Mouse (Mus musculus): ENCODE results near the gene Tubd1.
"Not testable (repeated sequence)": the region's sequence is repeated elsewhere in the genome, so short reads cannot be mapped to it uniquely, and the experiment has no call there.

Tubd1 gene

DNA sequence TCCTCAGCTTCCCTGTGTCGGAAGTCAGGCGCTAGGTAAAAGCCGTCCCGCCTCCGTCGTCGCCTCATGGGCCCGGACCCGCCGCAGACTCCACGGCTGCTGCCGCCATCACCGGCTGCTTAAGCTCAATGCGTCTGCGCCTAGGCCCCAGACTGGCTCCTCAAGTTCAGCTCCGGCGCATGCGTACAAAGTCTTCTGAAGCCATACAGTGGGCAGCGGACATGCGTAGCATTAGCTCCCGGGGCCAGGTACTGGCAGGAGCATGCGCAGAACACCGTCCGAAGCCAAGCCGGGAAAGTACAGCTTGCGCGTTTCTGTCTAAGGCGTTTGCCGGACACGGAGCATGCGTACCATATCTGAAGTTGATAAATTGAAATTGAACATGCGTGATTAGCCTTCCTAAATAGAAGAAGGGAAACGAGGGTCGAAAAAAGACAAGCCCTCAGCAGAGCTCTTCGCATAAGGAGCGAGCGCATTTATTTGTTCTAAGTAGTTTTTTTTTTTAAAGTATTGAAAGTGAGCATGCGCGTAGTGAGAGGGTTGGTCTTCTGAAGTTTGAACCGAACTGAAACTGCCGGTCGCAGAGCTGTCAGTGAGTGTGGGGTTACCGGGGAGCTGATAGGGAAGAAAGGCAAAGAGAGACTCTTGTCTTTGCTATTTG lies at the start of gene Tubd1, which contains the start of gene Rps6kb1:
Gene Tubd1 (plus strand): TSS at position 353 of the 661 bp plus-strand sequence.
Gene Rps6kb1 (minus strand): TSS at position 167 of the 661 bp plus-strand sequence.
- peak; percentile 93 to 97 for DNase-seq

DNA sequence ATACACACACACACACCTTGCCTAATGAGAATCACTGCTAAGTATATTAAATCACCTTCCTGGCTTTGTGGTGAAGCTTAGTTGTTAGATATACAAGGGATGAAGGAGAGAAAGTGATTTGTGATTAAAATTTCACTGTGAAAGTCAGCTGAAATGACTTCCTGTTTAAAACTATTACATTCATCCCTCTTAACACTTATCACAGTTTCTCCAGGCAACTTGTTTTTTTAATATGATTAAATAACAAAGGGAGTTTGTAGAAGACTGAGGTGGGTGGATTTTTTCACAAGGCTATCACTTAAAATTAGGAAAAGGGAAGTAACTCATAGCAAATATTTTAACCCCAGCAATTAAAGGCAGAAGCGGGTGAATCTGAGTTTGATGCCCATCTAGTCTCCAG lies 47.4 kb upstream of the Tubd1 start:
- no peak for DNase-seq

DNA sequence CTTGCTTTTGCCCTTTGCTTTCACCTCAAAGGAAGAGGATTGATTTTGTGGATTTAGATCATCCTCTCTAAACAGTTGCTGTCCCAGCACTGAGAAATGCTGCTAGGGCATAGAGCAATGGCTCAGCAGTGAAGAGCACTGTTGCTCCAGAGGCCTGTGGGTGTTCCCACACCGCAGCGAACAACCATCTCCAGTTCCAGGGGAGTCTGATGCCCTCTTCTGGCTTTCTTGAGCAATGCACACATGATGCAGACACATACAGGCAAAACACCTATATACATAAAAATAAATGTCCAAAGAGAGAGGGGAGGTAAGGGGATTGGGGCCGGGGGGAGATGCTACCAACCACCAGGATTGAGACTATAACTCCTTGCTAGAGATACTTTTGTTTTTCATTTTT lies 46.9 kb upstream of the Tubd1 start:
- DNase-seq = no peak

DNA sequence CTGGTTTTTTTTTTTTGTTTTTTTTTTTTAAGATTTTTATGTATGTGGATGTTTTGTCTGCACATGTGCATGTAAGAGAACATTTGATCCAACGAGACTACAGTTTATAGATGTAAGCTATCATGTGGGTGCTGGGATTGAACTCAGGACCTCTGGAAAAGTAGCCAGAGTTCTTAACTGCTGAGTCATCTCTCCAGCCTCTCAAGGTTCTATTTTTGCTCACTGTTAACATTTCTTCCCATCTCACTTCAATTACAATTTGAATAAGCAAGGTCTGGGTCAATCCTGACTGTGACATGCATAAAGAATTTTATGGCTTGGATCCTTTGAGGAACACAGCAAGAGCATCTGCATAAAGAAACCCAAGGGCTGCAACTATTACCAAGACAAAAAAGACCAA lies 44.0 kb upstream of the Tubd1 start:
- DNase-seq = no peak

DNA sequence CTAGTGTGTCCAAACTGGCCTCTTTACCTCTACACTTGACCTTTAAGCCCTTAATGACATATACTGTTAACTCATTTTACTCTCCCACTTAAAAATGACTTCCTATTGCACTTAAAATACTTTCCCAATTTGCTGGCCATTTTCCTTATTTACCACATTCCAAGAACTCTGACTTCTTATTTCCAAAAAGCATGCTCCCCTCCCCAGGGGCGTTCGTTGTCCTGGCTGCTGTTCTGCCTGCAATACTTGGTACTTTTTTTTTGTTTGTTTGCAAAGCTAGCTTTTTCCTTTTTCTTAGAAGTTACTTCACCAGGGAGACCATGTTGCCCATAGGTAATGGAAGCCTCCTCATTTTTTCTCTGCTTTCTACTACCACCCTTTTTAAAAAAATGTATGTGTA lies 41.7 kb upstream of the Tubd1 start:
- DNase-seq = no peak

DNA sequence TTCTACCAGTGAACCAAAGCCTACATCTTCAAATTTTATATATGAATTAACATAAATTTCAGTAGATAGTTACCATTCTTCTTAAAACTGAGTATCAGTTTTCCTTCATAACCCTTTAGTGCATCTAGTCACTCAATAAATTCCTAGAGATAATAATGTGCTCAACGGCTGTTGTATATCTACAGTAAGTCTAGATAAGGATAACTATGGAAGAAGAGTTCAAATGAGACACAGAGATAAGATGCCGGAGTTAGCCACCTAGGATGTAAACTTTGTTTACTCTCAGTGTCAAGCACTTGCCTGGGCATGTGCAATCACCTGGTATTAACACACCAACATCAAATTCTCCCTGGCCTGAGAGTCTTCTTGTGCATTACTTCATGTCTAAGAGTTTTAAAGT lies 37.5 kb upstream of the Tubd1 start:
- no peak for DNase-seq

DNA sequence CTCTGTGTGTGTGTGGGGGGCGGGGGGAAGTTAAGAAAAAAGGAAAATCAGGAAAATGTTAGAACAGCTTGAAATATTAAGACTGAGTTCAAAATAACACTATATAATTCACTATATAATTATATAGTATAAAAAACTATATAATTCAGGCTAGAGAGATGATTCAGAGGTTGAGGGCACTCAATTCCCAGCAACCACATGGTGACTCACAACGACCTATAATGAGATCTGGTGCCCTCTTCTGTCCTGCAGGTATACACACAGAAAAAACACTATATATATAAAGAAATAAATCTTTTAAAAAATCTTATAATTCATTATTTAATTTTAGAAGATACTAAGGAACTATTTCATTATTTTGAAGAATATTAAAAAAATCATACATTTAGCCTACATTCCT lies 36.8 kb upstream of the Tubd1 start:
- DNase-seq = no peak

DNA sequence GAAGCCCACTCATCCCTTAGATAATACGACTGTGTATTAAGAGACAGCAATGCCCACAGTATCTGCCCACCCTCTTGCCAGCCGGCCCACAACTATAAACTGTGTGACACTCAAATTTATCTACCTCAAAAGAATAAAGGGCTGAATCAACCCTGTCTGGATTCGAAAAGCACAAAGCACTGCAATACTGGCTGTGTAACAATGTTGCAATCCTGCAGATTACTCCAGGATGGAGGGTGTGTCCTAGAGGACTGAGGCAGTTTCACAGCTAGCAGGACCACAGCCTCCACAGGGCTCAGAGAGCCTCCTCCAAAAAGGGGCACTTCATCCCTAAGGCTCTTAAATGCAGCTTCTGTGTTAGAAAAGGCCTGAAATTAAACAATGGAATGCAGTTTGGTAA lies 28.2 kb upstream of the Tubd1 start:
- DNase-seq = no peak

DNA sequence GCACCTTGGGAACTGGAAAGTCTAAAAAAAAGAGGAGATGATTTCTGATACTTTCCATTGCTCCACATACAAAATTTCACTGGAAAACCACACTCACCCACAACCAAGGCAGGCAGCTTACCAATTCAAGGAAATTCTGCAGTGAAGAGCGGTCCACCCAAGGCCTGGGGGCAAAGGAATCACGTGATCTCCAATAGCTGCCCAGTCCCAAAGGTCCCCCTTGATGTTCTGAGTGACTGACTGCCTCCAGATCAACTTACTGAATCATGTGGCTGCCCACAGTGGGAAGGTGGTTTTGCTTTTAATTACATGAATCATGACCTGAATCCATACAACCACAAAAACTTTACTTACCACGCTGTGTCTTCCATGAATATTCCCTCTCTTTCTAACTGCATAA lies 27.6 kb upstream of the Tubd1 start:
- no peak for DNase-seq

DNA sequence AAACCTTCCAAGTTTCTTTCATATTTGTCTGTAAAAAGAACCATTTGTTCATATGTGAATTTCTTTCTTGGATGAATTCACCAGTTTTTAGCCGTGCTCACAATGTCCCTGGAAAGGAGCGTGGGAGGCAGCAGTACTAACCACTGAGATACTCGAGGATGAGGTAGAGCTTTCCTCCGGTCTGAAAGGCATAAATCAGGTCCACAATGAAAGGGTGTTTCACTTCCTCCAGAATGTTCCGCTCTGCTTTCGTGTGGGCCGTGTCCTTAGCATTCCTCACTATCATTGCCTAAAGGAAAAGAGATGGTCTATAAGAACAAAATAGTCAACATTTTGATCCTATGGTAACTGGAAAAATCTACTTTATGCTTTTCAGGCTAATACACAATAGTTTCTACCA lies 25.0 kb upstream of the Tubd1 start:
- no peak for DNase-seq

DNA sequence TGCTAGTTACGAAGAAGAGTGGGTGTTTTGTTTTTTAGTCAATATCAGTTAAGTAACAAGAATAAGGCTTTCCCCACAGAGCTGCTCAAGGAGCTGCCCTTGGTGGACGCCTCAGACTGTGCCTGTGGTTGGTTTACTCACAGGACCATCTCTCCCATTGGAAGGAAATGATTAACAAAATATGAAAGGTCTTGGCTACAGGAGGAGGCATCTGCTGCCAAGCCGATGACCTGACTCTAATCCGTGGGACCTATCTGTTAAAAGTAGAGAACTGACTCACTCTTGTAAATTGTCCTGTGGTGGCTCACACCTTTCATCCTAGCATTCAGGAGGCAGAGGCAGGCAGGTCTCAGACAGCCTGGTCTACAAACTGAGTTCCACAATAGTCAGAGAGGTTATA lies 17.3 kb upstream of the Tubd1 start:
- DNase-seq = no peak

DNA sequence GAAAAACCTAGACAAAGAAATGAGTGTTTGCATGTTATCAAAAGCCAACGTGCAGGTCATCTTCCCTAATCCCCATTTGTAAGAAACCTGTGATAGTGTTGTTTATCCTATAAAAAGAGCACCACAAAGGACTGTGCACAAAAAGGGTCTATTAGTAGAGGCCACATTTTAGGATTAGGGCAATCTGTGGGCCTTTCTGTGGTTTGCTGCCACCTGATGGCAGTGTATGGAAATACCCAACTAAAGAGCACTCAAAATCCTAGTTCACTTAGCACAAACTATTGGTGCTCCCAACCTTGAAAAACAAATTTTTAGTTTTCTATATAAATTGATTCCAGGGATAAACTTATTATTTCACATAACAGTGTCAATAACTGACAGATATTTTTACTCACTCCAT lies 12.0 kb upstream of the Tubd1 start:
- peak in 1 of 2 experiments; percentile 13 for DNase-seq

DNA sequence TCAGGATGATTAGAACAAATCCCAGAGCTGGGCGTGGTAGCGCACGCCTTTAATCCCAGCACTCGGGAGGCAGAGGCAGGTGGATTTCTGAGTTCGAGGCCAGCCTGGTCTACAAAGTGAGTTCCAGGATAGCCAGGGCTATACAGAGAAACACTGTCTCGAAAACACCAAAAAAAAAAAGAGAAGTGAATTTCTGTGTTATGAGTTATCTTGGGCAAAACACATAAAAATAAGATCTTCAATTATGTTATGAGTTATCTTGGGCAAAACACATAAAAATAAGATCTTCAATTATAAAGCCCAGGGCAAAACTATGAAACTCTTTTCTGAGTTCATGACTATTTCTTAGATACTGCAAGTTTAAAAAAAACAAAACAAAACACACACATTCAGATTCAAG lies 11.5 kb upstream of the Tubd1 start:
- not testable (repeated sequence) for DNase-seq

DNA sequence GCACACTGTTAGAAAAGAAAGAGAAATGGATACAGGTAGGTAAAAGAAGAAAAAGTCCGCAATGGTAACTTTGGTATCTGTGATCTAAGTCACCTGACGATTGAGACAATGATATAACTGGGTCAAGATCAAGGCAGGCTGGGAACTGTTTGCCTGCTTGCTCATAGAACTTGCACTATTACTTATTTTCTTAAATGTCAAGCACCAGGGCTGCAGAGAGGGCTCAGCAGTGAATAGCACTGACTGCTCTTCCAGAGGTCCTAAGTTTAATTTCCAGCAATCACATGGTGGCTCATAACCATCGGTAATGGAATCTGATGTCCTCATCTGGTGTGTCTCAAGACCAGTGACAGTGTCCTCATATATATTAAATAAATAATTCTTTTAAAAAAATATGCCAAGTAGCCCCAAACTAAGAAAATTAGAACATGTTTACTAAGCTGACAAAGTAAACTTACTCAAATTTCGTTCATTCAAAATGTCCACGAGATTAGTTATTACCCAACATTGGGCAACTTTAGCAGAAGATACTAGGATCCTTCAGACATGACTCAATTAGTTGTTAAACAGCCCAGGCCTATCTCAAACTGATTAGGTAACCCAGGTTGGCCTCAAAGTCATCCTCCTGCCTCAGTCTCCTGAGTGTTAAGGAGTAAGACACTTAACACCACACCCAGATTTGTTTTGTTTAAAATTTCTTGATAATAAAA lies 10.4 kb upstream of the Tubd1 start:
- DNase-seq = no peak

DNA sequence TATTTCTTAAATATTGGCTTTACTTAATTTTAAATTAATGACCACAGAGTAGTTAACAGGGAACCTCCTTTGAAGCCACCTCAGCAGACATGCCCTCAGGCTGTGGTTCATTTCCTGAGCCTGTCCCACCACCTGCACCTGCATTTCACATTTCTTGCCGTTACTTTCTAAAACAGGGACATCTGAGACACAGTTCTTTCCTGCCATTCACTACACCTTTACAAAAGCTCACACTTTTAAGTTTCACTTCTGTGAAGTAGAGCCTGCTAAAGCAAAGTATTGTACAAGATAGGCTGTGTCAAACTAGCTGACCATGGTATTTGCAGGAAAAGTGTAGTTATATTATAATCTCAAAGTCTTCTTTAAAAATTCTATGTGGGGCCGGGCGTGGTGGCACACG lies 6.0 kb upstream of the Tubd1 start:
- DNase-seq = no peak

DNA sequence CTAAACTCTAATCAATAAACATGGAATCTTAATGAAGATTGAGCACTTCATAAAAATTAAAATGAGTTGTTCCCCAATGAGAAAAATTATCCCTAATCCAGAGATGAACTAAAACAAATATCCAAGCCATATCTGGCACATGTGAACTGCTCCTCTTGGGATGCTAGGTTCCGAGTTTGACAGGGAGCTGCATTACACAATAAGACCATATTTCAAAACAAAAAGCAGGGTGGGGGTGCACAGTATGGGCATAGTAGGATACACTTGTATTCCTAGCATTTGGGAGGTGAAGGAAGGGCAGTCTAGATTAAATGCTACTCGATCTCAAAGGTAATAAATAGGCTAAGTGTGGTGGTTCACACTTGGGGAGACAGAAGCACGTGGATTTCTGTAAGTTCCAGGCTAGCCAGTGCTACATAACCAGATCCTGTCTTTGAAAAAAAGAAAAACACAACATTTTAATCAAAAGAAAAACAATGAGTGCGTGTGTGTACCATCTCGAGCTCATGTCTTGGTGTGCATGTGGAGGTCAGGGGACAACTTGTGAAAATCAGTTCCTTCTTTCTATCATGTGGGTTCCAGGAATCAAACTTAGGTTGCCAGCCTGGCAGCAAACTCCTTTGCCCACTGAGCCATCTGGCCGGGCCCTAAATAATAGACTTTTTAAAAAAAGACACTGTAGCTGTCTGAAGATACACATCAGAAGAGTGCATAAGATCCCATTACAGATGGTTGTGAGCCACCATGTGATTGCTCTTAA lies 4.9 kb upstream of the Tubd1 start:
- DNase-seq = no peak

DNA sequence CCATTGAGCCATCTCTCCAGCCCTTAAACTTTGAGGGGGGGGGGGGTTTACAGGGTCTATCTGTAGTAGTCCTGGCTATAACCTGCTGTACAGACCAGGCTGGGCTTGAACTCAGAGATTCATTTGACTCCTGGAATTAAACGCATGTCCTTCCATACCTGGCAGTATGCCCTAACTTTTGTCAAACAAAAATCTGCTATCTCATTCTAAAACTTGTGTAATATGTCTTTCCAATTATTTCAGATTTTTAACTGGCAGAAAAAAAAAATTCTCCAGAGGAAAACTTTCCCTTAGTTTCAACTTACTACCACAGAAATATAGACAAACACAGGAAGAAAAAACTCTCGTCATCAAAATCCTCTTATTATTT lies 4.3 kb upstream of the Tubd1 start:
- DNase-seq = no peak

DNA sequence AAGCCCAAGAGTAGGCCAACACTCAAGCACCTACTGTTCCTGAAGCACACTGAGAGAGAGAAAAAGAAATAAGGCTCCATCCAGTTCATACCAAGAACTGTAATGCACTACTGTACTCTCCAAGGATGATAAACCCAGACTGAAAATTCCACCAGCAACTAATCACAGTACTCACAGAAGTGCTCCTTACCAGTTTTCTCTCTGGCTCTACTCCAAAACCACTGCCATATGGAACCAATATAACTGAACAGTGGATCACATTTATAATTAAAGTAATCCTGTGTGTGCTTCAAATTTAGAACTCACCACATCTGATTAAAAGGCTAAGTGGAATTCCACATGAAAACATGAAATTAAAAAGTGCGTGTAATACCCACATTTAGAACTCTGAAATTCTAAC lies 1.9 kb upstream of the Tubd1 start:
- DNase-seq = no peak

DNA sequence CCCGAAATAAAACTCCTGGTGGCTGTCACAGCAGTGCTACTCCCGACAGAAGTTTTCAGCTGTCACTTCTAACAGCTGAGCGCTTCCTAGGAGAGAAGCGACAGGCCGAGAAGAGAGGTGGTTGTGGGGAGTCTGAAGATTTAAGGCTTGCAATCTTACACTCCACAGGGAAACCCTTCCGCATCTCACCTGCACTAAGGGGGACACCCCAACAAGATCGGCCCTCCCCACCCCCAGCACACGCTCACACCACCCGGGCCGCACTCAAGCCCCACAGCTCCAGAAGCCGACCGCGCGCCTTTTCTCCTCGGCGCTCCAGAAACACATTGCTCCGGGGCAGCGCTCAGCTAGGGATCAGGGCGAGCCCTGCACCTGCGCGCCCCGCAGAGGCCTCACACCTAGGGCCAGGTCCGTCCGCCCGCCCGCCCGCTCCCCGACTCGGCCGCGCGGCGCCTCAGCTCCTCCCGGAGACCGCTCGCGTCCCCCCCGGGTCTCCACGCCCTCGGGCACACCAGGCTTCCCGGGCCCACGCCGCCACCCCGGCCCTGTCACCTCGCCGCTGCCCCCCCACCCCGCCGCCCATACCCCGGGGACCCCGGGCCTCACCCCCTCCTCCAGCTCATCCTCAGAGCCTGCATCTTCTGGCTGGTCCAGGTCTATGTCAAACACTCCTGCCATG lies 692 bp upstream of the Tubd1 start:
- no peak for DNase-seq

DNA sequence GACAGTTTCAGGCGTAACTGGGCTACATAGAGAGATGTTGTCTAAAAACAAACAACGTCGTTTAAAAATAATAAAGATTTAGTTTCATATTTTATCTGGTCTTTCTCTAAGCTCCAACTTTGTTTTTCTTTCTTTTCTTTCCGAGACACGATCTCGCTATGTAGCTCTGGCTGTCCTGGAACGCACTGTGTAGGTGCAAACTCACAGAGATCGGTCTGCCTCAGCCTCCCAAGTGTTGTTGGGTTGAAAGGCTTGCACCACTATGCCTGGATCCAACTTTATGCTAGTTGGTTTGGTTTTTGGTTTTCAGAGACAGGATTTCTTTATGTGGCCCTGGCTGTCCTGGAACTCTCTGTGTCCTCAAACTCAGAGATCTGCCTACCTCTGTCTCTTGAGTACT lies 765 bp downstream of the Tubd1 start:
- DNase-seq = no peak

DNA sequence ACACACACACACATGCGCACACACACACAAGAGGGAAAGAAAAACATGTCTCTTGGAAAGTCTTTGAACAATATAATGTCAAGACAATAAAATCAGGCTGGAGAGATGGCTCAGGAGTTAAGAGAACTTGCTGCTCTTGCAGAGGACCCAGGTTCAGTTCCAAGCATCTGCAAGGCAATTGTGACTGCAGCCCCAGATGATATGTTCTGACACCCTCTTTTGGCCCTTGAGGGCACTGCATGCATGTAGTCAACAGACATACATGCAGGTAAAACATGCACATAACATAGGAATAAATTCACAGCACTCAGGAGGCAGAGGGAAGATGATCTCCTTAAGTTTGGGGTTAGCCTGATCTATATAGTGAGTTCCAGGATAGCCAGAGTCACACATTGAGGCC lies 2.6 kb downstream of the Tubd1 start:
- peak in 1 of 2 experiments; percentile 25 for DNase-seq

DNA sequence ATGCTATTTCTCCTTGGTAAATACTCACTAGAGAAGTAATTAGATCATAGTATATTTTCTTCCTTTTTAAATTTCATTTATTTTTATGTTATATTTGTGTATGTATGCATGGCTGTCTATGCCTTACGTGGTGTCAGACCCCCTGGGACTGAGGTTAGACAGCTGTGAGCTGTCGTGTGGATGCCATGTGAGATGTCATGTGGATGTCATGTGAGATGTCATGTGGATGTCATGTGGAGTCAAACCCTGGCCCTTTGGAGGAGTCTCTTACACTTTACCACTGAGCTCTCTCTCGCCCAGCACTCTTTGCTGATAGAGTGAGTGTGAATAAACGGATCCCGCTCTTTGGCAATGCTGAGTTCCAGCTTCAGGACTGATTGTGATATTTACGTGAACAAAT lies 8.7 kb downstream of the Tubd1 start:
- no peak for DNase-seq

DNA sequence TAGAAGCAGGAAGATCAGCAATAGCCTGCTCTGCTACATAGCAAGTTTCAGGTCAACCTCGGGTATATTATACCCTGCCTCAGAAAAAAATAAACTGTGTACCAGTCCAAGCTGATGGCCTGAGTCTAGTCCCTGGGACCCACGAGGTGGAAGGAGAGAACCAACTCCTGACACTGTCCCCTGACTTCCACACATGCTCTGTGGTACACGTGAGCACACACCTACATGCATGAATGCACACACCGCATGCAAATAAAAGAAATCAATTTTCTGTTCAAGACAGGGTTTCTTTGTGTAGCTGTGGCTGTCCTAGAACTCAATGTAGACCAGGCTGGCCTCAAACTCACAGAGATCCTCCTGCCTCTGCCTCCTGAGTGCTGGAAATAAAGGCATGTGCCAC lies 13.5 kb downstream of the Tubd1 start:
- no peak for DNase-seq

DNA sequence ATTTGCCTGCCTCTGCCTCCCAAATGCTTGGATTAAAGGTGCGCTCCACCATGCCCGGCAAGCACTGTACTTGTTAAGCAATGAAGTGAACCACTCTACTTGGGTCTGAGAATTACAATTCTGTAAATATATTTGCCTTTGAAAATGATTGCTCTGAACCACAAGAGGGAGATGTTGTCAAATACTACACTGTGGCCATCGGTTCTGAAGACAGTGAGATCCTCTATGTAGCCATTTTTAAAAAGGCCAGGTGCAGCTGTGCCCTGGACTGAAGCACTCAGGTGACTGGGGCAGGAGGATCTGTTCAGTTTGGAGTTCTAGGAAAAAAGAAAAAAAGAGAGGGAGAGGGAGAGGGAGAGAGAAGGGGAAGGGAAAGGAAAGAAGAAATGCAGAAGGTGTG lies 23.6 kb downstream of the Tubd1 start:
- no peak for DNase-seq
